Mouse (Mus musculus) right cerebral cortex, postnatal 36 days (tissue): ENCODE results near the gene Zfp36l2.

Experiments
- DNase-seq, 2 experiments: peaks; one replicate each; pipeline ENCODE4 v3.0.0; 2022; ENCODE audit warnings: low spot score in 2 of 2, mixed read lengths in 1 of 2

Gene Zfp36l2

DNA sequence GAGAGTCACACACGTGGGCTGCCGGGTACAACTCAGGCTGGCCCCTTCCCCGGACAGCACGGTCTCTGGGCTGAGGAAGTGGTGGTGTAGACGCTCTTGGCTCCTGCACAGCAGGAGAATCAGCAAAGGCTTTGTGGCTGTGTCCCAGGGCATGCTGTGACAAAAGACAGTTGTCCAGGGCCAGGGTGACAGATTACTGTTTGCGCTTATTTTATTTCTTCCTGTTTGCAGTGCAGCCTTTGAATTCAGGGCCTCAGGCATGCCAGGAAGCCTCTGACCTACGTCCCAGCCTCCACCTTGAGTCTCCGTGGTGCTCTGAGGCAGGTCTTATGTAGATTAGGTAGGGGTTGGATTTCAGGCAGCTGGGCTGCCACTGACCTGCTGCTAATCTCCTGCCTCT is 10.3 kb downstream of the Zfp36l2 start:
- no peak for DNase-seq

DNA sequence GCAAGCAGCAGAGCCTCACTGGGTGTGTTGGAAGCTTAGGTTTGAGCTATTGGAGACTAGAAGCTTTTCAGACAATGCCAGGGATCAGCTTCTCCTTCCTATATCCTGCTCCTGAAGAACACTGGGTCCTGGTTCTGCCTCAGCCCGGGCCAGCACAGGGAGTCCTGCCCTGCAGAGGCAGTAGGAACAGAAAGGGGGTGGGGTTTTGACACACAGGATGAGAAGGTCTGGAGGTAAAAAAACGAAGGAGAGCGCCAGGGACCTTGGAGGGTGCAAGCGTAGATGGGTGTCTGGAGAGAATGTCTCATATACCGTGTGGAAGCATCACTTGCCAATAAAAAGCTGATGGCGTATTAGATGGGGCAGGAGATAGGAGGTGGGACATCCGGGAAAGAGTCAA is 11.3 kb downstream of the Zfp36l2 start:
- DNase-seq, result no peak

DNA sequence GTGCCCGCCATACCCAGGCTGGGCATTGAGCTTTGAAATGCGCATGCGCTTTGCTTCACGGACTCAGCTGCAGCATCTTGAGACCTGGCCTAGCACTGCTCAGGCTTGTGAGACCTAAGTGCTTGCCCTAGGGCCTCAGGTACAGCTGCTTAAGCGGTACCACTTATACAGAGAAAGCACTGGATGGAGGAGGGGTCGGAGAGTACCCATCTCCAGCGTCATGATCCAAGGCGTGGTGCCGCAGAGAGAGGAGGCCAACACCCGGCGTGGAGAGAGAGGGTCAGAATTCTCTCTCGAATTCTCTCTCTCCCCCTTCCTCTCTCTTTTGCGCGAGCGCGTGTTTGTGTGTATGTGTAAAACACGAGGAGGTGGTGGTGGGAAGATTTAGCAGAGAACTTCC is 12.6 kb downstream of the Zfp36l2 start:
- DNase-seq, result no peak

DNA sequence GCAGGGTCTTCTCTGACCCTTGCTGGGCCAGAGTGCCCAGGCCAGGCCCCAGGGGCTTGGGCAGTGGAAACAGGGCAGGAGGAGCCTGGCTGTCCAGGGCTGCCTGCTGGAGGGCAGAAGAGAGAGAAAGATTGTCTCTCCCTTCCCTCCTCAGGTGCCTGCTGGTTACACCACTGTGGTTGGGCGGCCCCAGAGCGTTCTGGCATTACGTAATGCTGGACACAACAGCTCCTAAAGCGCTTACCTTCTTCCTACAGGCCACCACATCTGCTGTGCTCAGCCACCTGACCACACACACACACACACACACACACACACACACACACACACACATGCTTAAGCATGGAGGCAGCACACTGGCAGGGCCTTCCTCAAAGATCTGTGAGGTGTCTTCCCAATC is 20.4 kb downstream of the Zfp36l2 start:
- no peak for DNase-seq

DNA sequence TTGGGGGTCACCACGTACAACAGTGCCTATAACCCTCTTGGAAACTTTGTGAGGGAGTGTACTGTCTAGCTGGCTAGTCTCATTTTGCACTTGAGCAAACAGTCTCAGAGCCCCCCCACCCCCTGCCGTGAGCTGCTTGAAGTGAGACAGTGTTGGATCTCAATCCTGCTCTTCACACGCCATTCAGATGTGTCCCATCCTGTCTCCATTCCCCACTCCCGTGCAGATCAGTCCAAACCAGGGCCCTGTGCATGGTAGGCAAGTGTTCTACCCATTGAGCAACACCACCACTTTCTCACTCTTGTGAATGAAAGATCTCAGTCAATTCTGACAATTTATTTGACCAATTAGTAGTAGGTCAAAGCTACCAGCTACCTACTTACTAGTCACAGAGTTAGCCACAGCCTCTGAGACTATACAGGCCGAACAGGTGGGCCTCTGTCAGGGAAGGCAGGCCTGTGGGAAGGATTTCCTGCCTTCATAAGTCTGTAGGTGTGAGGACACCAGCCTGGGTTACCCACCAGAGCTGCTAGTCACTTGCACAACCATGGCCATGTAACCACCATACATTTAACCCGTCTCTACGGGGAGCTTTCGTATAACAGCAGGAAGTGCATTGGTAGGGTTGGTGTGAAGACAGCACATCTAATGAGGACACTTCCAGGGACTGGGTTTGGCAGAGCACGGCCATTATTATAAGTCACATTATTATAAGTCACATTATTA is 21.4 kb downstream of the Zfp36l2 start:
- no peak for DNase-seq

DNA sequence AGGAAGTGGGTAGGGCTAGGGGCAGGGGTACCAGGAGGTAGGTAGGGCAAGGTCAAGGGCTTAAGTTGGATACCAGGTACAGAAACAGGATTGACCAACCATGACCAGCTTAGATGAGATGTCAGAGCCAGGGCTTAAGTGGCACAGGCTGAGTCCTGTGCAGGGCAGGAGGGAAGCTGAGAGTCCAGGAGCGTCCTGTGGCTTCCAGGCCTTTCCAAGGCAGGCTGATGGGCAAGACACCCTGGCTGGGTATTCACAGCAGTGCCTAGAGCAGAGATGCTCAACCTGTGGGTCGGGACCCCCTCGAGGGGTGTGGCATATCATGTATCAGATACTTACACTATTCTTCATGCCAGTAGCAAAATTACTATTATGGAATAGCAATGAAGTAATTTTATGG is 22.0 kb downstream of the Zfp36l2 start:
- DNase-seq, result no peak

- DNase-seq, result no peak
These were observed 23.6 kb downstream of the Zfp36l2 start for GRCm38 (mm10) chr17:84164146-84164545.

DNA sequence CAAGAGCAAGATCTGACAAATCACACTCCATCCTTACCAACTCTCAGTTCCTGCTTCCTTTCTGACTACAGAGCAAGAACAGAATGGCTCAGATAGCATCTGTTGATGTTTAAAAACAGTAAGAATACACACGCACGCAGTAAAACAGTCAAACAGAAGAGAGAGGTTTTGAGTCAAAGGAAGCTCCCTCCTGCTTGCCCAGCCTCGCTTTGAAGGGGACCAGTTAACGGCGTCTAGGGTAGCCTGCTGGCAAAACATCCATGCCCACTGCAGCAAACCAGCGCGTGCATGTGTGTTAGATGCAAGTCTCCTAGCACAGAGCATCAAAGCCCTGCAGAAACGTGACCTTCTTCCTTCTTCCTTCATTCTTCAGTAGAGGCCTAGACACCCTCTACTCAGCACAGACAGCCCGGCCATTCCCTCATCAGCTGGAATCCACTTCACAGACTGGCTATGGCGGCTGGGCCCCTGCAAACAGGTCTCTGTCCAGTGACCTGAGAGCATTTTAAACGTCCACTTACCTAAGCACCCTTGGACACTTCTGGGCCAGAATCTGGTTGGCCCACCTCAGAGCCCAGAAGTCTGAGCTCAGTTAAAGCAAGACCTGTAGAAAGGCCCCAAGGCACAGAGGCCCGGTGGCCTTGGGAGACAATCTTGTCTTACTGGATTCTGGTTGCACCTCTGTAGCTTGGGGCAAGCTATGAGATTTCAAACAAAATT is 24.5 kb downstream of the Zfp36l2 start:
- no peak for DNase-seq

DNA sequence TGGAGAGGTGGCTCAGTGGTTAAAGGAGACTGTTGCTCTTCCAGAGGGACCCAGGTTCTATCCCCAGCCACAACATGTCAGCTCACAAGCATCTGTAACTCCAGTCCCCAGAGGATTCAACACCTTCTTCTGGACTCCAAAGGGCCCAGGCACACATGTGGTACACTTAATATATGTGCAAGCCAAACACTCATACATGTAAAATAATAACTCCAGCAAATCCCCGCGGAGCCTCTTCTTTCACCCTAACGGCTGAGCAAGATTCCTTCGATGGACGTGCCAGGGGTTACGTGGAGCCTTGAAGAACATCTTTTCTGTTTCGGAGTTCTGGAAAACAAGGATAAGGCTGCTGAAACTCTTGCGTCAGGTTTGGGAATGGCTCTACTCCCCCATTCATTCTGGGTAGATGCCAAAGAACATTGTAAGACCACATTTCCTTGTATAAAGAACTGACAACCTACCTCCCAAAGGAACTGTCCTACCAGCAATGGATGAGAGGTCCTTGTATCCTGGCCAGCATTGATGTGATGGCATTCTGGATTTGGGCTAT is 25.5 kb downstream of the Zfp36l2 start:
- DNase-seq, result no peak

GRCm38 (mm10) chr17:84161231-84161854 is 26.4 kb downstream of the Zfp36l2 start:
- no peak for DNase-seq

GRCm38 (mm10) chr17:84158891-84159290 is 28.9 kb downstream of the Zfp36l2 start:
- DNase-seq, result no peak

GRCm38 (mm10) chr17:84158461-84158795 is 29.3 kb downstream of the Zfp36l2 start:
- DNase-seq, result no peak

GRCm38 (mm10) chr17:84157743-84158460 is 29.8 kb downstream of the Zfp36l2 start:
- DNase-seq, result no peak

DNA sequence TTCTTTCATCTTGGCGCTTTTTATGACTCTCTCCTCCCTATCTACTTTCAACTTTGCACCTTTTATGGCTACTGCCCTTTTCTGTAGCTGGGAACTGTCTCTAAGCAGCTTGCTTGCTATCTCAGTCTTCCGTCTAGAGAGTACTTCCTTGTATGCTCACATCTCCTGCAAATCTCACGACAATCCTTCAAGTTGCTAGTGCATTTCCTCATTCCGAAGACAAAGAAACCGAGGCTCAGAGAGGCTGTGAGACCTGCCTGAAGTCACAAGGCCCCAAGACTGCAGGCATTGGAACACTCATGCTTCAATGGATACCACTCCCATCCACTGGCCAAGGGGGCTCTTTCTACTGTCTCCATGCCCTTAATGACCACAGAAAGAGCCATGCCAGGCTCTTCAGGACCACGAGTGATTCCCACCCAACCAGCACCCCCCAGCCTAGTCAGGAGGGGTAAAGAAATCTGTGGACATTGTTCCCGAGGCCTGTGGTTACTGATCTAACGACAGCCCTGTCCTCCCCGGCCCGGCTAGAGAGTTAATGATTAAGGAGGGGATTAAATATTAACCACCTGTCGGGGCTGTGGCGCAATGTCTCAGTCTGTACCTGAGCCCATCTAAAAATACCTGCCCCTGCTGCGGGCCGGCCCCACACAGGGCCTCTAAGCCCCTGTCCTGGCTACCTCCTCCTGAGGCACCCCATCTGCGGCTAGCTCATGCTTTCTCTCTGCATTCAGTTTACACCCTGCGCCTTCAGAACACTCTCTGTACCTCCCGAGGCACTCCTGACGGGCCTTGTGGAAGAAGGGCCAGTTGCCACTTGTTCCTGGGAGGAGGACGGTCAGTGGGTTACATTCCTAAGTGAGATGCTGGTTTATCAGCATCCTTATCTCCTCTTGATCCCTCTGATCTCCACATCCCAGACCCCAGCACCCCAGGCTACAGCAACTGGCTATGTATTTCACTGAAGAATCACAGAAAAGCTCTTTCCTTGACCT is 30.7 kb downstream of the Zfp36l2 start:
- no peak for DNase-seq

GRCm38 (mm10) chr17:84156227-84156573 is 31.5 kb downstream of the Zfp36l2 start:
- DNase-seq, result no peak

GRCm38 (mm10) chr17:84155516-84156226 is 32.1 kb downstream of the Zfp36l2 start:
- DNase-seq, result no peak

GRCm38 (mm10) chr17:84155029-84155338 is 32.8 kb downstream of the Zfp36l2 start:
- DNase-seq, result no peak

GRCm38 (mm10) chr17:84154302-84155028 is 33.3 kb downstream of the Zfp36l2 start:
- no peak for DNase-seq

DNA sequence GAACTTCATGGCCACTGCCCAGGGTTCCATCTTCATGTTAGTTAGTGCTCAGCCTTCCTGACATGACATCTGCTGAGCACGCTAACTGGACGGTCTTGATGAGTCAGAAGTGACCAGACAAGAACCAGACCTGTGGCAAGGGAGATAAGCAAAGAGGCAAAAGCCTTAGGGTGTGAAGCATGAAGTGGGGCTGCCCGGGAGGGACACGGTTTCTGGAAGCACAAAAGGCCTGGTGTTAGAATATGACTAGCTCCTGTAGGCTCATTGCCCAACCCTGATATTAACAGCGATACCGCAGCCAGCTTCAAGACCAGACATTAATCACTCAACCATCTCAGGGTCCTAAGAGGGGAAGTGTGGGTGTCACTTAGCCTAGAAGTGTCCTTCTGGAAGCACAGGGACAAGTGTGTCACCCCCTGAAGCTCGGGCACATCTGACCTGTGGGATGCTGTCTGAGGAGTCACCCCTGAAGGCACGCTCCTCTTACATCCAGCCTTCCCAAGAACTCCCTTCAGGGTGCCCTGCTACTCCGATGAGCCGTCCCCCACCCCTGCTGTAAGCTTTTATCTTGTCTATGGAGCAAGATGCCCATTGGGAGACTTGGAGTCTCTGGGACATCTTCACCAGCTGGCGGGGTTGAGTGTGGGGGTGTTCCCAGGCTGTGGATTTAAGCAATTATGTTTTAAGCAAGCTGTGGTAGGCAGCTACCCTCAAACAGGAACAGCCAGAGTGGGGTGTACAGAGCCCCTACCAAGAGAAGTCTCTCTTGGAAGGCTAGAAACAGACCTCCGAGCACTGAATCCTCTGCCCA is 34.6 kb downstream of the Zfp36l2 start:
- DNase-seq, result no peak
